Mouse (Mus musculus): ENCODE data around the gene Pnkd. TPM values are rescaled to one million over a fixed set of nuclear protein-coding genes. Genes with fewer than 3 reads are reported as not detected.

Pnkd gene
- polyA plus RNA-seq, 1 experiment: 165 TPM

DNA sequence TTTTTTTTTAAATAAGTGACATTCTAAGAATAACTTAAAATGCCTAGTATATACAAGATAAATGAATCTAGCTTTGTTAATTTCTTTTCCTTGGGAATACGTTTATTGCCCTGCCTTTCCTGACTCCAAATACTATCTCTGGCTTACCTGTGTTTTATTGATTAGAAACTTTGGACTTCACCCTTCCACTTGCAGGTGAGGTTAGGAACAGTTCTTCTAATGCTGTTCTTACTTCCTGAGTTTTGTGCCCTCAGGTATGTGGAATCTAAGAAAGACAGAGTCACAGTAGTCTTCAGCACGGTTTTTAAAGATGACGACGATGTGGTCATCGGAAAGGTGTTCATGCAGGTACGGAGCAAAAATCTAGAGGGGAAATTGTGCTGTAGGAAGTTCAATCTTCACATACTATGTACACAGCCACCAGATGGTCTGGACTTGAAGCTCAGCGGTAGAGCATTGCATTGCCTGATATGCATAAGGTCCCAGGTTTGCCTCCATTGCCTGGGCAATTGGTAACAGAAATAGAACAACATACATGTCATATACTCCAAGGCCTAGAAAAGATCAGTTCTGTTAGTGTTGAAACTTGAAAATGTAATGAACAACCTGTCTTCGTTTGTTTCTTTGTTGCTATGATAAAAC is 28.9 kb upstream of the Pnkd start:
- Histone ChIP-seq H3K27me3 (replicated peaks; ENCODE audit: control insufficient read depth, insufficient read depth, low read length) (no peaks in the 10 kb centered on the region), H3K4me3 (ENCODE audit: insufficient read depth, low read depth, low read length) (no peak overlapping the region), H3K36me3 (ENCODE audit: control insufficient read depth, insufficient read depth, low read length) (peaks cover 21% of the 10 kb centered on the region), H3K27ac (ENCODE audit: insufficient read depth, low read depth, low read length) (no peak overlapping the region), H3K4me1 (ENCODE audit: control insufficient read depth, insufficient read depth, low read length) (no peaks in the 10 kb centered on the region)
- TF ChIP-seq CTCF (conservative IDR thresholded peaks at IDR 0.05; ENCODE audit: insufficient read depth, insufficient read length, low read depth, low read length) (no peak), POLR2A (IDR thresholded peaks at IDR 0.05; ENCODE audit: low read depth, low read length) (no peak)
- WGBS: 95% methylated on average over 8 of the region's 8 CpGs
- no peak for DNase-seq

DNA sequence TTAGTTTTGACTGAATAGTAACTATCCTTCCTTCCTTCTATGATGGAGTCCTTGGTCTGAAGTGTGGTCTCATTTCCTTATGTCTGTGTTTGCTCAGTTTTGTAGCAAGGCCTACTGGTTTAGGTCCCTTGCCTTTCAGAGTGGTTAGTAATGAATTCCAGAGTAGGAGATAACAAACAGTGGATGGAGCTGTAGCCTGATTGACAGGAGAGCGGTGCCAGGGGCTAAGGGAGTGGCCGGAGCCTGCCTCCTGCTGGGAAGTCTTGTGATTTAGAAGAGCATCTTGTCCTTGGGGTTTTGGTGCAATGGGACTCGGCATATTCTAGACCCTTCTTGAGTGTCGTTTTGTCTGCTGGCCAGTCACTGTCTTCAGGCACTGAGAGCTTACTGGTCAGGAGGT is 27.9 kb upstream of the Pnkd start:
- no peaks in the 10 kb centered on the region for H3K27me3 ChIP-seq (replicated peaks; ENCODE audit: control insufficient read depth, insufficient read depth, low read length)
- no peak for TF ChIP-seq CTCF (conservative IDR thresholded peaks at IDR 0.05; ENCODE audit: insufficient read depth, insufficient read length, low read depth, low read length)
- TF ChIP-seq POLR2A (IDR thresholded peaks at IDR 0.05; ENCODE audit: low read depth, low read length): no peak
- no peak overlapping the region for H3K27ac ChIP-seq (ENCODE audit: insufficient read depth, low read depth, low read length)
- WGBS: 84% methylated on average over 4 of the region's 4 CpGs
- peaks cover 18% of the 10 kb centered on the region for H3K36me3 ChIP-seq (ENCODE audit: control insufficient read depth, insufficient read depth, low read length)
- DNase-seq: no peak
- H3K4me3 ChIP-seq (ENCODE audit: insufficient read depth, low read depth, low read length): no peak overlapping the region
- no peaks in the 10 kb centered on the region for H3K4me1 ChIP-seq (ENCODE audit: control insufficient read depth, insufficient read depth, low read length)

DNA sequence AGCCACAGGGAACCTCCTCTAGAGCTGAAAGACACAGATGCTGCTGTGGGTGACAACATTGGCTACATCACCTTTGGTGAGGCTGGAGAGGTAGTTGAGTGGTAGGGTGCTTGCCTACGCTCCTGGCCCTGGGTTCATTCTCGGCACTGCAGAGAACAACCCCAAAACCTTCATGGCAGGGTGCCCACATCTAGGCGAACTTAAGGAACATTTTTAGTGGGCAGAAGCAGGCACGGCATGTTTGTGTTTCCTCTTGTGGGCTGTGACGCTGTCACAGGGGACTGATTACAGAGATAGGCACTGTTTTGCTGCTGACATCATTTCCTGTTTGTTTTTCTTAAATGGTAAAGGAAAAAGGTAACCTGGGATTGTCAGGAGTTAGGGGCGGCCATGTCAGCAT is 22.2 kb upstream of the Pnkd start:
- no peaks in the 10 kb centered on the region for H3K4me1 ChIP-seq (ENCODE audit: control insufficient read depth, insufficient read depth, low read length)
- no peaks in the 10 kb centered on the region for H3K27me3 ChIP-seq (replicated peaks; ENCODE audit: control insufficient read depth, insufficient read depth, low read length)
- peaks cover 6% of the 10 kb centered on the region; the same call in 1 of the 2 replicates for H3K36me3 ChIP-seq (ENCODE audit: control insufficient read depth, insufficient read depth, low read length)
- no peak for DNase-seq
- no peak overlapping the region for H3K27ac ChIP-seq (ENCODE audit: insufficient read depth, low read depth, low read length)
- no peak for TF ChIP-seq POLR2A (IDR thresholded peaks at IDR 0.05; ENCODE audit: low read depth, low read length)
- TF ChIP-seq CTCF (conservative IDR thresholded peaks at IDR 0.05; ENCODE audit: insufficient read depth, insufficient read length, low read depth, low read length): no peak
- 68% methylated on average over 6 of the region's 6 CpGs for WGBS
- H3K4me3 ChIP-seq (ENCODE audit: insufficient read depth, low read depth, low read length): no peak overlapping the region

DNA sequence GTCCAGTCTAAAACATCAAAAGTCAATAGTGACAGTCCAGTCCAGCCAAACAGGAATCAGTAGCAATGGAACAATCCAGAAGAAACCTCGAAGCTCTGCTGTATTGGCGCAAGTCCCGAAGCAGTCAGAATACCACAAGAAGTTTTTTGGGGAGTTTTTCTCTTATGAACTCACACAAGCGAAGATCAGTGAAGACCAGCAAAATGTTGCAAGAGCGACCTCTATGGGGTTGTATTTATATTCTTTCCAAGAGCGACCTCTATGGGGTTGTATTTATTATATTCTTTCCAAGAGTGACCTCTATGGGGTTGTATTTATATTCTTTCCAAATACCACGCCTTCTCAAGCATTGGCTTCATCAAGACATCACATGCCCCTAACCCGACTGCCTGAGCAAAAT is 16.0 kb upstream of the Pnkd start:
- no peak overlapping the region for H3K27ac ChIP-seq (ENCODE audit: insufficient read depth, low read depth, low read length)
- no peaks in the 10 kb centered on the region; the same call in 1 of the 2 replicates for H3K36me3 ChIP-seq (ENCODE audit: control insufficient read depth, insufficient read depth, low read length)
- H3K27me3 ChIP-seq (replicated peaks; ENCODE audit: control insufficient read depth, insufficient read depth, low read length): no peaks in the 10 kb centered on the region
- TF ChIP-seq POLR2A (IDR thresholded peaks at IDR 0.05; ENCODE audit: low read depth, low read length) (no peak), CTCF (conservative IDR thresholded peaks at IDR 0.05; ENCODE audit: insufficient read depth, insufficient read length, low read depth, low read length) (no peak)
- 85% methylated on average over 8 of the region's 8 CpGs for WGBS
- H3K4me3 ChIP-seq (ENCODE audit: insufficient read depth, low read depth, low read length): no peak overlapping the region
- H3K4me1 ChIP-seq (ENCODE audit: control insufficient read depth, insufficient read depth, low read length): no peaks in the 10 kb centered on the region
- DNase-seq: no peak

GRCm38 (mm10) chr1:74271659-74272058 is 13.1 kb upstream of the Pnkd start:
- Histone ChIP-seq H3K4me3 (ENCODE audit: insufficient read depth, low read depth, low read length) (no peak overlapping the region), H3K36me3 (ENCODE audit: control insufficient read depth, insufficient read depth, low read length) (no peaks in the 10 kb centered on the region; the same call in 1 of the 2 replicates), H3K27ac (ENCODE audit: insufficient read depth, low read depth, low read length) (no peak overlapping the region), H3K4me1 (ENCODE audit: control insufficient read depth, insufficient read depth, low read length) (no peaks in the 10 kb centered on the region), H3K27me3 (replicated peaks; ENCODE audit: control insufficient read depth, insufficient read depth, low read length) (no peaks in the 10 kb centered on the region)
- no peak for DNase-seq
- 75% methylated on average over 4 of the region's 4 CpGs for WGBS
- TF ChIP-seq CTCF (conservative IDR thresholded peaks at IDR 0.05; ENCODE audit: insufficient read depth, insufficient read length, low read depth, low read length) (no peak), POLR2A (IDR thresholded peaks at IDR 0.05; ENCODE audit: low read depth, low read length) (no peak)

GRCm38 (mm10) chr1:74275015-74275414 is 9.7 kb upstream of the Pnkd start:
- no peak for DNase-seq
- H3K36me3 ChIP-seq (ENCODE audit: control insufficient read depth, insufficient read depth, low read length): no peaks in the 10 kb centered on the region
- H3K4me1 ChIP-seq (ENCODE audit: control insufficient read depth, insufficient read depth, low read length): no peaks in the 10 kb centered on the region; the same call in 1 of the 2 replicates
- TF ChIP-seq CTCF (conservative IDR thresholded peaks at IDR 0.05; ENCODE audit: insufficient read depth, insufficient read length, low read depth, low read length) (no peak), POLR2A (IDR thresholded peaks at IDR 0.05; ENCODE audit: low read depth, low read length) (no peak)
- H3K27ac ChIP-seq (ENCODE audit: insufficient read depth, low read depth, low read length): no peak overlapping the region
- no peak overlapping the region for H3K4me3 ChIP-seq (ENCODE audit: insufficient read depth, low read depth, low read length)
- no peaks in the 10 kb centered on the region for H3K27me3 ChIP-seq (replicated peaks; ENCODE audit: control insufficient read depth, insufficient read depth, low read length)
- WGBS: 35% methylated on average over 9 of the region's 9 CpGs

- Histone ChIP-seq H3K27me3 (replicated peaks; ENCODE audit: control insufficient read depth, insufficient read depth, low read length) (no peaks in the 10 kb centered on the region), H3K4me1 (ENCODE audit: control insufficient read depth, insufficient read depth, low read length) (no peaks in the 10 kb centered on the region; the same call in 1 of the 2 replicates), H3K36me3 (ENCODE audit: control insufficient read depth, insufficient read depth, low read length) (peaks cover 3% of the 10 kb centered on the region; the same call in 1 of the 2 replicates), H3K27ac (ENCODE audit: insufficient read depth, low read depth, low read length) (no peak overlapping the region), H3K4me3 (ENCODE audit: insufficient read depth, low read depth, low read length) (no peak overlapping the region)
- WGBS: 69% methylated on average over 6 of the region's 6 CpGs
- TF ChIP-seq POLR2A (IDR thresholded peaks at IDR 0.05; ENCODE audit: low read depth, low read length): no peak
- TF ChIP-seq CTCF (conservative IDR thresholded peaks at IDR 0.05; ENCODE audit: insufficient read depth, insufficient read length, low read depth, low read length): no peak
- no peak for DNase-seq
These were observed 7.7 kb upstream of the Pnkd start for GRCm38 (mm10) chr1:74277041-74277440.
